Comparison of ENCODE assay signal across 19 mouse cellular contexts in genomic region chr13:31326269-31326851, GRCm38 (mm10).
DNase-seq lines count a peak whose midpoint lies in the region; ATAC-seq and TF ChIP-seq lines count a peak whose summit lies in the region.
"Had no signal": no experiment of that assay in that cellular context is flagged by ENCODE, and none has a peak within 500 bp of the region (broad histone marks: within the 10 kb centered on the region; RNA-seq: fewer than 3 reads in every experiment).

No protein-coding gene starts in this region.

- H3K9me3 ChIP-seq in lung, embryonic 16.5 days (ENCODE audit: control insufficient read depth, low read length) = no peaks in the 10 kb centered on the region
- H3K9me3 ChIP-seq in intestine, embryonic 16.5 days (ENCODE audit: control insufficient read depth, low read length) = no peaks in the 10 kb centered on the region
- H3K9me3 ChIP-seq in kidney, postnatal 0 days (replicated peaks; ENCODE audit: low read length) = no peaks in the 10 kb centered on the region
- H3K9me3 ChIP-seq in stomach, embryonic 14.5 days (ENCODE audit: control insufficient read depth, low read depth, low read length) = no peaks in the 10 kb centered on the region
- H3K9me3 ChIP-seq in midbrain, embryonic 13.5 days = no peaks in the 10 kb centered on the region
- no peaks in the 10 kb centered on the region for H3K9me3 ChIP-seq in liver, postnatal 0 days (ENCODE audit: low read length)
- H3K9me3 ChIP-seq: embryonic facial prominence, embryonic 12.5 days; liver, embryonic 12.5 days; neural tube, embryonic 12.5 days had no signal

- no peaks in the 10 kb centered on the region; the same call in 1 of the 2 replicates for H3K27me3 ChIP-seq in lung, embryonic 16.5 days (ENCODE audit: control insufficient read depth, insufficient read depth, low read depth, low read length)
- peaks cover 12% of the 10 kb centered on the region for H3K27me3 ChIP-seq in intestine, embryonic 16.5 days (replicated peaks; ENCODE audit: control insufficient read depth, insufficient read depth, low read length)
- no peaks in the 10 kb centered on the region for H3K27me3 ChIP-seq in kidney, postnatal 0 days (ENCODE audit: insufficient read depth, low read length)
- no peaks in the 10 kb centered on the region for H3K27me3 ChIP-seq in stomach, embryonic 14.5 days (ENCODE audit: control insufficient read depth, insufficient read depth, low read length)
- no peaks in the 10 kb centered on the region for H3K27me3 ChIP-seq in midbrain, embryonic 13.5 days
- H3K27me3 ChIP-seq in liver, postnatal 0 days (ENCODE audit: insufficient read depth, low read length) = no peaks in the 10 kb centered on the region
- H3K27me3 ChIP-seq: embryonic facial prominence, embryonic 12.5 days; liver, embryonic 12.5 days; neural tube, embryonic 12.5 days had no signal

- H3K36me3 ChIP-seq in lung, embryonic 16.5 days (ENCODE audit: control insufficient read depth, insufficient read depth, low read length) = no peaks in the 10 kb centered on the region
- H3K36me3 ChIP-seq in intestine, embryonic 16.5 days (ENCODE audit: control insufficient read depth, insufficient read depth, low read length) = no peaks in the 10 kb centered on the region
- no peaks in the 10 kb centered on the region for H3K36me3 ChIP-seq in kidney, postnatal 0 days (ENCODE audit: insufficient read depth, low read length)
- no peaks in the 10 kb centered on the region for H3K36me3 ChIP-seq in stomach, embryonic 14.5 days (ENCODE audit: control insufficient read depth, insufficient read depth, low read length)
- no peaks in the 10 kb centered on the region for H3K36me3 ChIP-seq in midbrain, embryonic 13.5 days
- H3K36me3 ChIP-seq in liver, postnatal 0 days (replicated peaks; ENCODE audit: insufficient read depth, low read length) = no peaks in the 10 kb centered on the region
- H3K36me3 ChIP-seq: embryonic facial prominence, embryonic 12.5 days; liver, embryonic 12.5 days; neural tube, embryonic 12.5 days had no signal

- H3K27ac ChIP-seq in lung, embryonic 16.5 days (ENCODE audit: low read length) = 0 out of 2 replicates have a peak overlapping the region, but pooled peaks have one; percentile 2
- H3K27ac ChIP-seq in intestine, embryonic 16.5 days (ENCODE audit: low read length) = no peak overlapping the region
- H3K27ac ChIP-seq in kidney, postnatal 0 days = no peak overlapping the region
- H3K27ac ChIP-seq in stomach, embryonic 14.5 days (ENCODE audit: low read length) = peak overlapping the region; percentile 58; the same call in 1 of the 2 replicates
- H3K27ac ChIP-seq in midbrain, embryonic 13.5 days = no peak overlapping the region
- no peak overlapping the region for H3K27ac ChIP-seq in liver, postnatal 0 days (ENCODE audit: low read depth)
- H3K27ac ChIP-seq: embryonic facial prominence, embryonic 12.5 days; hindbrain, postnatal 0 days; liver, embryonic 12.5 days; neural tube, embryonic 12.5 days had no signal

- no peak for TF ChIP-seq EP300 in liver, postnatal 0 days (IDR thresholded peaks at IDR 0.05; ENCODE audit: low read depth)

- 0 out of 2 replicates have a peak overlapping the region, but pooled peaks have one; percentile 0 for H3K4me2 ChIP-seq in lung, embryonic 16.5 days (ENCODE audit: low read depth, low read length)
- no peak overlapping the region for H3K4me2 ChIP-seq in intestine, embryonic 16.5 days (ENCODE audit: low read depth, low read length)
- peak overlapping the region; percentile 13; the same call in 1 of the 2 replicates for H3K4me2 ChIP-seq in kidney, postnatal 0 days (ENCODE audit: low read length)
- H3K4me2 ChIP-seq in stomach, embryonic 14.5 days (replicated peaks; ENCODE audit: low read depth, low read length) = no peak overlapping the region
- no peak overlapping the region for H3K4me2 ChIP-seq in midbrain, embryonic 13.5 days (replicated peaks)
- no peak overlapping the region for H3K4me2 ChIP-seq in liver, postnatal 0 days (ENCODE audit: low read depth, low read length)
- H3K4me2 ChIP-seq: embryonic facial prominence, embryonic 12.5 days; liver, embryonic 12.5 days; neural tube, embryonic 12.5 days had no signal

- no peak overlapping the region for H3K9ac ChIP-seq in lung, embryonic 16.5 days (ENCODE audit: low read length)
- H3K9ac ChIP-seq in intestine, embryonic 16.5 days (ENCODE audit: low read depth, low read length) = no peak overlapping the region
- H3K9ac ChIP-seq in kidney, postnatal 0 days (ENCODE audit: low read depth, low read length) = no peak overlapping the region
- H3K9ac ChIP-seq in stomach, embryonic 14.5 days (replicated peaks; ENCODE audit: low read depth, low read length) = no peak overlapping the region
- H3K9ac ChIP-seq in midbrain, embryonic 13.5 days (replicated peaks) = no peak overlapping the region
- no peak overlapping the region for H3K9ac ChIP-seq in liver, postnatal 0 days (replicated peaks)
- H3K9ac ChIP-seq: embryonic facial prominence, embryonic 12.5 days; liver, embryonic 12.5 days; neural tube, embryonic 12.5 days had no signal

- peaks cover 14% of the 10 kb centered on the region for H3K4me1 ChIP-seq in lung, embryonic 16.5 days (replicated peaks; ENCODE audit: control insufficient read depth, insufficient read depth, low read length)
- H3K4me1 ChIP-seq in intestine, embryonic 16.5 days (ENCODE audit: control insufficient read depth, insufficient read depth, low read length) = peaks cover 16% of the 10 kb centered on the region
- H3K4me1 ChIP-seq in kidney, postnatal 0 days (replicated peaks; ENCODE audit: insufficient read depth, low read length) = peaks cover 9% of the 10 kb centered on the region
- no peaks in the 10 kb centered on the region for H3K4me1 ChIP-seq in stomach, embryonic 14.5 days (ENCODE audit: control insufficient read depth, insufficient read depth, low read length)
- no peaks in the 10 kb centered on the region for H3K4me1 ChIP-seq in midbrain, embryonic 13.5 days (replicated peaks)
- no peaks in the 10 kb centered on the region; the same call in 1 of the 2 replicates for H3K4me1 ChIP-seq in liver, postnatal 0 days (ENCODE audit: insufficient read depth)
- H3K4me1 ChIP-seq: liver, embryonic 12.5 days; neural tube, embryonic 12.5 days had no signal

- H3K4me3 ChIP-seq in lung, embryonic 16.5 days (ENCODE audit: low read length) = no peak overlapping the region
- H3K4me3 ChIP-seq in intestine, embryonic 16.5 days (ENCODE audit: low read length) = no peak overlapping the region
- no peak overlapping the region for H3K4me3 ChIP-seq in kidney, postnatal 0 days (replicated peaks; ENCODE audit: low read depth, low read length)
- H3K4me3 ChIP-seq in stomach, embryonic 14.5 days (ENCODE audit: low read depth, low read length) = no peak overlapping the region
- H3K4me3 ChIP-seq in midbrain, embryonic 13.5 days (replicated peaks) = no peak overlapping the region
- H3K4me3 ChIP-seq in liver, postnatal 0 days (ENCODE audit: low read depth, low read length) = no peak overlapping the region
- H3K4me3 ChIP-seq: embryonic facial prominence, embryonic 12.5 days; liver, embryonic 12.5 days; neural tube, embryonic 12.5 days had no signal

- WGBS in lung, embryonic 16.5 days = 27% methylated on average over 12 of the region's 12 CpGs
- 16% methylated on average over 12 of the region's 12 CpGs for WGBS in intestine, embryonic 16.5 days
- WGBS in kidney, postnatal 0 days = 12% methylated on average over 12 of the region's 12 CpGs
- WGBS in stomach, embryonic 14.5 days = 27% methylated on average over 12 of the region's 12 CpGs
- WGBS in midbrain, embryonic 13.5 days = 81% methylated on average over 12 of the region's 12 CpGs
- WGBS in liver, postnatal 0 days (ENCODE audit: insufficient replicate concordance) = 57% methylated on average over 12 of the region's 12 CpGs

- ATAC-seq in lung, embryonic 16.5 days (ENCODE audit: low read depth) = peak; percentile 92
- peak; percentile 79 for ATAC-seq in intestine, embryonic 16.5 days
- ATAC-seq in kidney, postnatal 0 days (replicated peaks; ENCODE audit: low FRiP score, low read depth) = no peak; the same call in 1 of the 2 replicates
- no peak for ATAC-seq in stomach, embryonic 14.5 days (ENCODE audit: insufficient number of reproducible peaks, insufficient read depth, low FRiP score, low read depth)
- no peak for ATAC-seq in midbrain, embryonic 13.5 days
- ATAC-seq in liver, postnatal 0 days = no peak
- ATAC-seq: forebrain, embryonic 16.5 days; hindbrain, postnatal 0 days; liver, embryonic 12.5 days had no signal

- no peak for TF ChIP-seq CTCF in kidney, postnatal 0 days (IDR thresholded peaks at IDR 0.05; ENCODE audit: low read depth)
- no peak for TF ChIP-seq CTCF in liver, postnatal 0 days (IDR thresholded peaks at IDR 0.05; ENCODE audit: low read depth)

- DNase-seq in lung, postnatal 14 days = no peak
- peak; percentile 87 for DNase-seq in kidney, postnatal 0 days (ENCODE audit: low spot score)
- no peak for DNase-seq in liver, postnatal 0 days
- DNase-seq: adrenal gland, postnatal 25 days; B cell, adult 2 months; cerebellum, adult 9-10 months; heart, postnatal 4 days; left cerebral cortex, postnatal 4 days; right cerebral cortex, postnatal 14 days; thymus, postnatal 36 days had no signal

Comparison
In these comparisons a context has a peak if more than half of its experiments do, and no peak if none do; other contexts are left out.
1. ATAC-seq: peak in lung, embryonic 16.5 days (single experiment) and intestine, embryonic 16.5 days (single experiment); none in kidney, postnatal 0 days (single experiment), stomach, embryonic 14.5 days (single experiment), midbrain, embryonic 13.5 days (single experiment) and liver, postnatal 0 days (single experiment).
2. H3K27ac ChIP-seq: peak in lung, embryonic 16.5 days (single experiment) and stomach, embryonic 14.5 days (single experiment); none in intestine, embryonic 16.5 days (single experiment), kidney, postnatal 0 days (single experiment), midbrain, embryonic 13.5 days (single experiment) and liver, postnatal 0 days (single experiment).
3. H3K4me2 ChIP-seq: peak in lung, embryonic 16.5 days (single experiment) and kidney, postnatal 0 days (single experiment); none in intestine, embryonic 16.5 days (single experiment), stomach, embryonic 14.5 days (single experiment), midbrain, embryonic 13.5 days (single experiment) and liver, postnatal 0 days (single experiment).